Mouse (Mus musculus) heart, embryonic 15.5 days (tissue): Measurements from ENCODE around the gene Prpf39. TPM values are rescaled to one million over a fixed set of nuclear protein-coding genes. Genes with fewer than 3 reads are reported as not detected.

Source experiments
- ATAC-seq: fragments of 200-750 bp; cut with Nextera tagmentation; replicated peaks from 2 replicates; pipeline ENCODE4 v1.8.0; 2017; ENCODE audit warnings: low read depth, moderate TSS enrichment; ENCODE audit not compliant: insufficient number of reproducible peaks, insufficient read depth, low FRiP score
- H3K27ac ChIP-seq: fragments of 300-500 bp; sonication (generic); 2 replicates; pipeline ENCODE4 v1.5.1; 2015; ENCODE audit warnings: mild to moderate bottlenecking, inconsistent platforms
- H3K27me3 ChIP-seq: fragments of 300-500 bp; sonication (generic); 2 replicates; pipeline ENCODE4 v1.6.1; 2015; ENCODE audit warnings: inconsistent platforms
- H3K36me3 ChIP-seq: fragments of 300-500 bp; sonication (generic); 2 replicates; pipeline ENCODE4 v1.6.1; 2015; ENCODE audit warnings: mild to moderate bottlenecking, inconsistent platforms
- H3K4me1 ChIP-seq: fragments of 300-500 bp; sonication (generic); replicated peaks from 2 replicates; pipeline ENCODE4 v1.6.1; 2015; ENCODE audit warnings: inconsistent platforms
- H3K4me2 ChIP-seq: fragments of 300-500 bp; sonication (generic); 2 replicates; pipeline ENCODE4 v1.6.1; 2015; ENCODE audit warnings: inconsistent platforms, mild to moderate bottlenecking, moderate library complexity
- H3K4me3 ChIP-seq: fragments of 300-500 bp; sonication (generic); 2 replicates; pipeline ENCODE4 v1.5.1; 2015; ENCODE audit warnings: mild to moderate bottlenecking, inconsistent platforms
- H3K9ac ChIP-seq: fragments of 300-500 bp; sonication (generic); 2 replicates; pipeline ENCODE4 v1.6.1; 2015; ENCODE audit warnings: mild to moderate bottlenecking, inconsistent platforms
- H3K9me3 ChIP-seq: fragments of 300-500 bp; sonication (generic); replicated peaks from 2 replicates; pipeline ENCODE4 v1.6.1; 2016; ENCODE audit warnings: inconsistent platforms
- WGBS: fragments of 180-500 bp; shearing (Covaris S2); methylation state at CpG from one replicate; pipeline ENCODE4 v1.1.7; 2015; ENCODE audit warnings: mixed read lengths; 5-methylcytosine and 5-hydroxymethylcytosine counted together
- polyA plus RNA-seq: library from polyadenylated mRNA; unstranded; fragments of >200 nt; fragmentation: Nextera tagmentation; extraction: Ambion mirVana; gene quantifications from 2 replicates; pipeline ENCODE4 v1.2.1, GENCODE M21; 2015

Gene Prpf39
- polyA plus RNA-seq, 1 experiment from 2014 or later, result 27.8 TPM

DNA sequence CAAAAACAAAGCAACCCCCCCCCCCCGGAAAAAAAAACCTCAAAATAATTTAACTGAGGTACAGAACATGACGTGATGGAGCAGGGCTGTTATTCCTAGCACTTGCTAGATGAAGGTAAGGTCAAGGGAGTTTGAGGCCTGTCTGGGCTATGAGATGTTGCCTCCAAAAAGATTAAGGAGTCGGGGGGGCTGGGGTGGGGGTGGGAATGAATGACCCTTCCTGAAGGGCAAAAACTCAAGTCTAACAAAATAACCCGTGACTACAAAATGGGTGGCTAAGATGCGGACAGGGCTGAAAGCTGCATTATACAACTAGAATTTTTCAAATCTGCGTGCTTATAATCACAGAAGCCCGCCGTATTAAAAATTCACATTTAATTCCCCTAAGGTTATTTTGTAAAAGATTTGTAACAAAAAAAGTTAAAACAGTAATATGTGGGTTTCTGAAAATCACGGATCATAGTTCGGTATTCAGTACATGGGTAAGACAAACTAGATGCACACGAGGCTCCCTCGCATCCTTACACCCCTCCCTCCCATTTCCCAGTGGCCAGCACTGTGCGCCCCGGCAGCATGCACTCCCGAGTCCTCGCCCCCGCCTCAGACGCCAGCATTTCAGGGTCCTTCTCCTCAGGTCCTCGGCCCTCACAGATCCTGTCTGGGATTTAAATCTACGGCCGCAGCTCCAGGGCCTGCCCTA, 36.9 kb downstream of the Prpf39 start:
- H3K4me3 ChIP-seq, result peak overlapping the region; percentile 88
- peak; percentile 58 for ATAC-seq
- peak overlapping the region; percentile 98 for H3K27ac ChIP-seq
- H3K9me3 ChIP-seq, result no peaks in the 10 kb centered on the region
- H3K4me1 ChIP-seq, result peaks cover 30% of the 10 kb centered on the region
- H3K27me3 ChIP-seq, result no peaks in the 10 kb centered on the region
- H3K36me3 ChIP-seq, result peaks cover 11% of the 10 kb centered on the region
- H3K4me2 ChIP-seq, result peak overlapping the region; percentile 75
- 4% methylated on average over 21 of the region's 21 CpGs for WGBS
- H3K9ac ChIP-seq, result peak overlapping the region; percentile 94

DNA sequence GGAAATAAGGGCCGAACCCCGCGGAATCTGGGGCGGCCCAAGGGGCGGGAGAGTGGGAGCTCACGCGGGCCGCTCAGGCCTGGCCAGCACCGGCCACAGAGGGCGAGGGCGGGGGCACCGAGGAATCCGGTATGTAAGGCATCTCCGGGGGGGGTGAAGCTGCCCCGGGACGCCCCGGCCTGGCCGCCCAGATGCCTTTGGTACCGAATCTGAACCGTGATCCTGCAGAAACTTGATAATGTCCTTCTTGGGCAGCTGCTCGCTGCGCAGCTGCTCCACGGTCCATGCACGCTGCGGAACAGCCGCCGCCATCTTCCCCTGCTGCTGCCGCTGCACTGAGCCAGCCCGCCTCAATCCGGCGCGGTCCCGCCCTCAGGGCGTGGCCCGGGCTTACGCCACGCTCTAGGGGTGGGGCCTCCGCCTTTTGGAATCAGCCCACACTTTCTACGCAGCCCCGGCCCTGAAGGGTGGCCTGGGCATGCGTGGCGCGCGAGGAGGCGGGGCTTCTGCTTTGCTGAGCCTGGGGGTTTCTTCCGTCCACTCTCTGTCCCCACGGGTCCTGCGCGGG, 37.6 kb downstream of the Prpf39 start, which contains the start of gene Fkbp3:
Gene Fkbp3, minus strand, starts transcription at position 397 of the 568 bp plus-strand sequence.
- Histone ChIP-seq H3K27me3 (no peaks in the 10 kb centered on the region), H3K4me2 (peak within 1 kb of the TSS; percentile 75), H3K4me3 (peak within 1 kb of the TSS; percentile 88), H3K27ac (peak within 1 kb of the TSS; percentile 98), H3K36me3 (peaks cover 8% of the 10 kb centered on the region; the same call in 1 of the 2 replicates), H3K9me3 (no peaks in the 10 kb centered on the region), H3K4me1 (peaks cover 28% of the 10 kb centered on the region), H3K9ac (peak within 1 kb of the TSS; percentile 94)
- WGBS, result under 1% methylated on average over 49 of the region's 49 CpGs
- ATAC-seq, result peak; percentile 99

DNA sequence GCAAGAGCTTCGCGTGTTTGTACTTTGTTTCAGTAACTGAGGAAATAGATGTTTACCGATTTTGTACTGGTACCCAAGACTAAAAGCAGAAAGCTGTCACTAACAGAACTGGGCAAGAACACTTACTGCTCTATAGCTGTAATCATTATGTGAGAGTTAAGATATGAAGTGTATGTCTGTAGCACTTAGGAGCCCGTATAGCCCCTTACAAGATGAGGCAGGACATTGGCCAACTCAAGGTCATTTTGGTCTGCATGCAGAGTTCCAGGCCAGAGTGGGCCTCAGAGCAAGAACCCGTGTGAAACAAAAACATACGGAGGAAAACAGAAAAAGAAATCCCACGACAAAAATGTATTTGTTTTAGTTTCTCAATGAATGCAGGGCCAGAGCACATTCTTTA, 38.5 kb downstream of the Prpf39 start:
- 34% methylated on average over 7 of the region's 7 CpGs for WGBS

DNA sequence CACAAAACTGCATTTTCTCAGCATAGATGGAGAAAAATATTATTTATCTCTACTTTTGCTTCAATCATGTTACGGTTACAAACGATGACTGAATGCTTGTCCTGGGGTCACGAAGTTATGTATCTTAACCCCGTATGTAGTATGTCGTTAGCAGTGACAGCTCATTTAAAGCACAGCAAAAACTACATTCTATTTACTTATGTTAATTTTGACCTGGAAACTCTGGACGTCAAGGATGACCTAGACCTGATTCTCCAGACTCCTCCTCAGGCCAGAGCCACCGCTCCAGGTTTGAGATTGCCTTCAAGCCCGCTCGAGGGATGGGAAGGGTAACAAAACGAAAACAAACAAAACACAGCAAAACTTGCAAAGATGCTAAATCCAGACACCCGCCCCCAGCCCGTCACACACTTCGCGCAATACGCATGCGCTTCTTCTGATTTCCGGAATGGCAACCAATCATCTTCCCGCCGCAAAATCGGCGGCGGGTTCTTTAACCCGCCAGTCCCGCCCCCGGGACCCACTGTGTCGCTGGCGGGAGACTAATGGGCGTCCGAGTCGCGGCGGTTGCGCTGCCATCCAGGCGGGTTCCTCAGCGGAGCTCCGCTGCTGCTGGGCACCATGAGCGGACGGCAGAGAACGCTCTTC, 39.1 kb downstream of the Prpf39 start, which contains the start of gene Fancm:
Gene Fancm, plus strand, starts transcription at position 519 of the 648 bp plus-strand sequence.
- Histone ChIP-seq H3K4me2 (peak within 1 kb of the TSS; percentile 75), H3K9me3 (no peaks in the 10 kb centered on the region), H3K27me3 (no peaks in the 10 kb centered on the region), H3K9ac (peak within 1 kb of the TSS; percentile 94), H3K27ac (peak within 1 kb of the TSS; percentile 98), H3K36me3 (no peaks in the 10 kb centered on the region), H3K4me3 (peak within 1 kb of the TSS; percentile 88), H3K4me1 (peaks cover 23% of the 10 kb centered on the region)
- WGBS, result 2% methylated on average over 39 of the region's 39 CpGs
- peak; percentile 14 for ATAC-seq

More for the DNA sequence above, 38.5 kb downstream of the Prpf39 start:
- peak overlapping the region; percentile 75 for H3K4me2 ChIP-seq
- H3K4me3 ChIP-seq, result peak overlapping the region; percentile 88
- no peaks in the 10 kb centered on the region for H3K36me3 ChIP-seq
- no peak for ATAC-seq
- H3K4me1 ChIP-seq, result peaks cover 23% of the 10 kb centered on the region
- H3K9me3 ChIP-seq, result no peaks in the 10 kb centered on the region
- H3K27ac ChIP-seq, result peak overlapping the region; percentile 98
- H3K9ac ChIP-seq, result peak overlapping the region; percentile 94; the same call in 1 of the 2 replicates
- no peaks in the 10 kb centered on the region for H3K27me3 ChIP-seq

DNA sequence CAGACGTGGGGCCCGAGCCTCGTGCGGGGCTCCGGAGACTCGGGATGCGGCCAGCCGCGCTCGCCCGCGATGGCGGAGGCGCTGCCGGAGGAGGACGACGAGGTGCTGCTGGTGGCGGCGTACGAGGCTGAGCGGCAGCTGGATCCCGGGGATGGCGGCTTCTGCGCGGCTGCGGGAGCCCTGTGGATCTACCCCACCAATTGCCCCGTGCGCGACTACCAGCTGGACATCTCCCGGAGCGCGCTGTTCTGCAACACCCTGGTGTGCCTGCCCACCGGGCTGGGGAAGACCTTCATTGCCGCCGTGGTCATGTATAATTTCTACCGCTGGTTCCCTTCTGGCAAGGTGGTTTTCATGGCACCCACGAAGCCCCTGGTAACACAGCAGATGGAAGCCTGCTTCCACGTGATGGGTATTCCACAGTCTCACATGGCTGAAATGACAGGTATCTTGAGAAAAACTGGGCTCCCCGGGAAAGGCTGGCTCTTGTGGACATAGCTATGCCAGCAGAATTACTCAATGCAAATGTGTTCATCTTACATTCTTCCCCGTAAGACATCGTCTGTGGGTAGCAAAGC, 39.7 kb downstream of the Prpf39 start:
- Histone ChIP-seq H3K9me3 (no peaks in the 10 kb centered on the region), H3K27ac (peak overlapping the region; percentile 98), H3K4me3 (peak overlapping the region; percentile 88), H3K9ac (peak overlapping the region; percentile 94), H3K4me1 (peaks cover 19% of the 10 kb centered on the region), H3K4me2 (peak overlapping the region; percentile 75), H3K27me3 (no peaks in the 10 kb centered on the region), H3K36me3 (peaks cover 3% of the 10 kb centered on the region; the same call in 1 of the 2 replicates)
- under 1% methylated on average over 41 of the region's 41 CpGs for WGBS
- 0 out of 2 replicates have a peak, but pooled peaks have one; percentile 1 for ATAC-seq

DNA sequence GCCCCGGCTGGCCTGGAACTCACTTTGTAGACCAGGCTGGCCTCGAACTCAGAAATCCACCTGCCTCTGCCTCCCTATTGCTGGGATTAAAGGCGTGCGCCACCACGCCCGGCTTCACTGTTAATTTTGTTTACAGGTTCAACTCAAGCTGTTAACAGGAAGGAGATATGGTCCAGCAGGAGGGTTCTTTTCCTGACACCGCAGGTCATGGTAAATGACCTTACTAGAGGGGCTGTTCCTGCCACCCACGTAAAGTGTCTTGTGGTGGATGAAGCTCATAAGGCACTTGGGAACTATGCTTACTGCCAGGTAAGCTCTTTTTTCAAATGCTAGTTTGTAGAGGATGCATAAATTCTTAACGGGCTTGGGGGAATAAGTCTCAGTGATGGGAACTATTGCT, 40.8 kb downstream of the Prpf39 start:
- no peak for ATAC-seq

DNA sequence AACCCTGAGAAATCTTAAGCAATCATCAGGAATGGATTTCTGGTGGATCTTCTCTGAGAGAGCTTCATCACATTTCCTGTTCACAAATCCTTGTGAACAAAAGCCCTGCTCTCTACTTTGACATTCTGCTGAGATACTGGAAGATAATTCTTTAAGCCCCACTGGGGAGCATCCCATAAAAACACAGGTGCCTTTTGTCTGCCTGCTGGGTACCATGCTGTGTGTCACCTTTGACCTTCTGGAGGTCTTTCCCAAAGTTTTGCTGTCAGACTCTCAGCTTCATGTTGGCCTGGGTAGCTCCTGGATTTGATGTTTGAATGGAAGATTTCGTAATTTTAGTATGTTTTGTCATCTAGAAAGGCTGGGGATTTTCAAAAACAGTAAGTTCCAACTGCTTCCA, 72.6 kb downstream of the Prpf39 start:
- H3K9ac ChIP-seq, result no peak overlapping the region
- ATAC-seq, result no peak
- H3K4me3 ChIP-seq, result no peak overlapping the region
- WGBS, result 74% methylated on average over 1 of the region's 1 CpGs
- no peaks in the 10 kb centered on the region for H3K9me3 ChIP-seq
- no peak overlapping the region for H3K4me2 ChIP-seq
- no peaks in the 10 kb centered on the region for H3K4me1 ChIP-seq
- H3K36me3 ChIP-seq, result peaks cover 24% of the 10 kb centered on the region
- no peak overlapping the region for H3K27ac ChIP-seq
- H3K27me3 ChIP-seq, result no peaks in the 10 kb centered on the region

More for the DNA sequence above, 40.8 kb downstream of the Prpf39 start:
- peaks cover 19% of the 10 kb centered on the region for H3K4me1 ChIP-seq
- H3K27ac ChIP-seq, result no peak overlapping the region
- peaks cover 3% of the 10 kb centered on the region; the same call in 1 of the 2 replicates for H3K36me3 ChIP-seq
- no peaks in the 10 kb centered on the region for H3K27me3 ChIP-seq
- H3K4me3 ChIP-seq, result peak overlapping the region; percentile 88
- 72% methylated on average over 9 of the region's 9 CpGs for WGBS
- H3K9me3 ChIP-seq, result no peaks in the 10 kb centered on the region
- H3K9ac ChIP-seq, result no peak overlapping the region; the same call in 1 of the 2 replicates
- H3K4me2 ChIP-seq, result peak overlapping the region; percentile 75

DNA sequence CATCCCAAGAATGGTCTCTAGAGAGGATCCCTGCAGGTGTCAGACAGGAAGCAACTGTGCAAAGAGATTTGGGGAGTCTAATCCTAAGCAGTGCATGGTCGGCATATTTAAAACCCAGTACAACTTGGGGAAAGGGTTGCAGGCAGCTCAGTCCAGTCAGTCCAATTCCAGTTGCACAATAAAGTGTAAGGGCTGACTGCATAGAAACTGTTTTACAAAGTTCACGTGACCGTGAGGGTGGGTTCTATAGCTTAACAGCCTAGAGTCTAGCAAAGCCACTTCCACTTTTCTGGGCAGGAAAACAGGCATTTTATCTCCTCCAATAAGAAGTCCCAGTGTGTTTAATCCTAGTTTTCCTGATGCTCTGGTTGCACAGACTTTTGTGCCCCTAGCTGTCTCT, 75.4 kb downstream of the Prpf39 start:
- no peak overlapping the region for H3K4me3 ChIP-seq
- no peaks in the 10 kb centered on the region for H3K4me1 ChIP-seq
- H3K27me3 ChIP-seq, result no peaks in the 10 kb centered on the region
- 83% methylated on average over 3 of the region's 3 CpGs for whole genome bisulfite sequencing
- H3K9me3 ChIP-seq, result no peaks in the 10 kb centered on the region
- ATAC-seq, result no peak
- peaks cover 5% of the 10 kb centered on the region for H3K36me3 ChIP-seq
- H3K9ac ChIP-seq, result no peak overlapping the region
- H3K4me2 ChIP-seq, result no peak overlapping the region
- H3K27ac ChIP-seq, result no peak overlapping the region

DNA sequence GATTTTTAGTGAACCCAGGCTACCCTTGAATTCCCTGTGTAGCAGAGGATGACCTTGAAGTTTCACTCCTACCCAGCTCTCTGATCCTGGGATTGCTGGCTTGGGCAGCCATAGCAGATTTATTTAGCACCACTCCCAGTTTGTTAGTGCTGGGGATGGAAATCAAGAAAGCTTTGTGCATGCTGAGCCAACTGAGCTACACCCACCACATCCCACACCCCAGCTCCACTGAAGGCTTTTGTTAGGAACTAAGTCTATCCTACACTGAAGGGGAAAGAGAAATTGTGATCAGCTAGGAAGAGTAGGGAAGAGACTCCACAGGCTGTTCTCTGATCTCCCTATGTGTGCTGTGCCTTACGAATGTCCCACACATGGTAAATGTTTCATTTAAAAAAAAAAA, 76.7 kb downstream of the Prpf39 start:
- Histone ChIP-seq H3K4me3 (no peak overlapping the region), H3K27me3 (no peaks in the 10 kb centered on the region), H3K9ac (no peak overlapping the region), H3K4me1 (no peaks in the 10 kb centered on the region), H3K4me2 (no peak overlapping the region), H3K27ac (no peak overlapping the region), H3K36me3 (peaks cover 7% of the 10 kb centered on the region), H3K9me3 (no peaks in the 10 kb centered on the region)
- 94% methylated on average over 1 of the region's 1 CpGs for WGBS
- ATAC-seq, result no peak
